Mouse (Mus musculus) E14TG2a.4 (cell line): ENCODE data around the gene Rab24.

Source experiments
- CTCF ChIP-seq: conservative IDR thresholded peaks from 2 replicates; pipeline ENCODE4 v1.5.1; 2014; ENCODE audit warnings: low read length
- NANOG ChIP-seq: IDR thresholded peaks from 2 replicates; pipeline ENCODE4 v1.6.1; 2014; ENCODE audit warnings: borderline replicate concordance, low read length, mixed read lengths

DNA sequence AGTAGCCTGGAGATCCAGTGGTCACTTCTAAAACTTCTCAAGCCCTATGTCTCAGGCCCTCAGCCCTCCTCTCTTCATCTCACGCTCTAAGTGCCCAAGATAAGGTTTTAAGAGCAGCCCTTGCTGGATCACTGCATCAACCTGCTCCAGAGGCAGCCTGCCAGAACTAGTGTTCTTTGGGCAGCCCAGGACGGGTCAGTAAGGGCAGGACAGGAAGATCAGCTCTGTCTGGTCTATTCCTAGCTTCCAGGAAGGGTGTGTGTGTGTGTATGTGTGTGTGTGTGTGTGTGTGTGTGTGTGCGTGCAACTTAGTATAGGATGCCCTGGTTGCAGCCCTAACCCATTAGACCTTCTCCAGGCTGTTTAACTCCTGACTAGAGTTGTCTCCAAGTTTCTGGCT is 48.5 kb upstream of the Rab24 start:
- TF ChIP-seq CTCF (no peak), NANOG (no peak)
